Mouse (Mus musculus) cerebellum, postnatal 14 days (tissue): ENCODE data around the gene Morf4l2.
"Not testable (repeated sequence)": the region's sequence is repeated elsewhere in the genome, so short reads cannot be mapped to it uniquely, and the experiment has no call there.

ENCODE experiments used
- DNase-seq, 2 experiments: peaks; one replicate each; pipeline ENCODE4 v3.0.0; 2021; ENCODE audit warnings: mixed read lengths in 2 of 2

The Morf4l2 gene

DNA sequence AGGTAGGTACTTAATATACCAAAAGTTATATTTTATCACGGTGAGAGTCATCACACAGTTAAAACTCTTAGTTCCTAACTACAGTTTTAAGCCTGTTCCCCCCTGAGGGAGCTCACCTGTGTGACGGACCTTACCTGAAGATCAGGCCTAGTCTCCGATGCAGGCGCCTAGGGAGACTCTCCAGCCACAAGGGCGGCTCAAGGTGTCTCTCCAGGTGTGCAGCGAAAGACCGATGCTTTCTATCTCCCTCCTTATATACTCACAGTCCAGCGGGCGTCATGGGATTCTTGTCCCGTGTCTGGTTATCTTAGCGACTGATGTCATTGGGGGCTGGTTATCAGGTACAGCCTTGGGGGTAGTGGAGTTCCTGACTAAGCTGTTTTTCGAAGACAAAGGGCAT lies at the start of gene Morf4l2:
Morf4l2 (minus strand) TSS at position 232 of the 400 bp plus-strand sequence.
- DNase-seq: peak in 1 of 2 experiments; percentile 6

DNA sequence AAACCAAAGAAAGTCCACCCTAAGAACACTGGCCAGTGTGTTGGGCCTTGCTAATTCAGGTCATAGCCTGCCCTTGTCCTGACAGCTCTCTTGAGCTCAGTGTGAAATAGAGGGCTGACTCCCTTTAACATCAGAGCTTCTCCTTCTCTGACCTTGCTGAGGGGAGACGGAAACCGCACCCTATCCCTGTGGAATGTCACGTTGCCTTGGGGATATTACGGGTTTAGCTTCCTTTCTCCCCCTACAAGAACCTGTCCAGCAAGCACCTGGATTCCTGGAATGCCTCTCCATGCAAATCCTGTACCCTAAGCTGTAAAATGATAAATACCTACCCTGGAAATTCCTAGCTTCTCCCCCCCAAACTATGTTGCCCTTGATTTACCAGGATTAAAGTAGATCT lies 46.0 kb upstream of the Morf4l2 start:
- DNase-seq: no peak

DNA sequence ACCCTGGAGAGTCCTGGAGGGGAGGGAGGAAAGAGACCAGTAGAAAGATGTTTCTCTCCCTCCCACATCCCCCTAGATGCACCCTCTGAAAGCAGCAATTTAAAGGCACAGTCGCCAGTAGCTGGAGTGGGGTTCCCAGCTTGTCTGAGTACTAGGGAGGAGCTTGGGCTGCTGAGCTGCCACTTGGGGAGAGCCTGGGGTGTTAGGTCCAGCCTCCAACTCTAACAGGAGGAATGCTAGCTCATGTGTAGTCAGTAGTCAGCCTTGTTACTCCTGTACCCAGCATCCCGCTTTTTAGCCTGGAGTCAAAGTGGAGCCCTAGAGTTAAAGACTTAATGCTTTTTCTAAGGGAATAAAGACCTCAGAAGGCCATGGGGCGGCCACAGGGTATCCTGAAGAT lies 36.6 kb upstream of the Morf4l2 start, which contains the start of gene Glra4:
Glra4 (minus strand) TSS at position 101 of the 400 bp plus-strand sequence.
- DNase-seq: no peak

DNA sequence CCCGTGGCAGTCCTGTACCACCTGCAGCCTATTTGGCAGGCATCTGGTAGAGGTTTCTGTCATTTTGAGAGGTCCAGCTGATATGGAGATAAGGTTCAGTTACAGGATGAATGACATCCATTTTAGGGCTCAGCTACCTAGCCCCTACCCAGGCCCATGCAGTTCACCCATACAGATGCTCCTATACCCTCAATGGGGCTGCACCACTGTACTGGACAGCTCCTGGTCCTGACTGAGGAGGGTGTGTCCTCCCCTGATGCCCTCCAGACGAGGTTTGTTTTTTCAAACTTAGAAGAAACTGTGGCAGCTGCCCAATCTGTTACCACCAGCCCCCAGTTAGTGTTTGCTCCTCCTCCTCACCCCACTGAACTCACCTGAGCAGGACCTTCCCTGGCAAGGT lies 35.8 kb upstream of the Morf4l2 start:
- DNase-seq: no peak

DNA sequence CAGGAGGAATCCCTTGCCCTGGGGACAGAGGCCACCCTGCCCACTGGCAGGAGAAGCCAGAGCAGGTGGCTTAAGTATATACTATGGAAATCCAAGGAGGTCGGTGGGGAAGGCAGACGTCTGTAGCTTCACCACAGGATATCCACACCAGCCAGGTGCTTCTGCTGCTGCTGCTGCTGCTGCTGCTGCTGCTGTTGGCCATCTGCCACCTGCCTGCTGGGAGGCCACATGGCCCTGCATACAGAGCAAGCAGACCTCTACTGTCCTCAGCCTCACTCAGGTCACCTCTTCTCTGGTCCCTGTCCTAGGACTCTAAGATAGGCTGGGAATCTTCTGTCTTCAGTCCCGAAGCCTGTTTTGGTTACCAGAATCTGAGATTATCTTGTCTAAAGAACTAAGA lies 34.6 kb upstream of the Morf4l2 start:
- DNase-seq: peak; percentile 31 to 42

DNA sequence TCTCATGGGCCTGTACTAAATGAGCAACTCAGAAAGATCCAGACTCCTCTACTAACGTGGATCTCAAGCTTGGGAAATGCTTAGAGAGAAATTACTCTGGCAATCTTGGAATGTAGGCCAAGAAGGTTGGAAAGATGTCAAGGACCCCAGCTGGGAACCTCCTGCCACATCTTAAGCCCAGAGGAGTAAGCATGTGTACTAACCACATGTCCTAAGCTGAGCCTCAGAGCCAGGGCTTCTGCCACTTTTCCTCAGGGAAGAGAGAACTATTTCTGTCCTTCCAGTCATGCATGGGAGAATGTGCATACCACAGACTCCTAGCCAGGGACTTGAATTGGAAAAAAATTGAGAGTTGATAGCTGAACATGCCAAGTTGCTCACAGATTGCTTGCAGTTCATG lies 29.5 kb upstream of the Morf4l2 start:
- peak; percentile 47 to 61 for DNase-seq

DNA sequence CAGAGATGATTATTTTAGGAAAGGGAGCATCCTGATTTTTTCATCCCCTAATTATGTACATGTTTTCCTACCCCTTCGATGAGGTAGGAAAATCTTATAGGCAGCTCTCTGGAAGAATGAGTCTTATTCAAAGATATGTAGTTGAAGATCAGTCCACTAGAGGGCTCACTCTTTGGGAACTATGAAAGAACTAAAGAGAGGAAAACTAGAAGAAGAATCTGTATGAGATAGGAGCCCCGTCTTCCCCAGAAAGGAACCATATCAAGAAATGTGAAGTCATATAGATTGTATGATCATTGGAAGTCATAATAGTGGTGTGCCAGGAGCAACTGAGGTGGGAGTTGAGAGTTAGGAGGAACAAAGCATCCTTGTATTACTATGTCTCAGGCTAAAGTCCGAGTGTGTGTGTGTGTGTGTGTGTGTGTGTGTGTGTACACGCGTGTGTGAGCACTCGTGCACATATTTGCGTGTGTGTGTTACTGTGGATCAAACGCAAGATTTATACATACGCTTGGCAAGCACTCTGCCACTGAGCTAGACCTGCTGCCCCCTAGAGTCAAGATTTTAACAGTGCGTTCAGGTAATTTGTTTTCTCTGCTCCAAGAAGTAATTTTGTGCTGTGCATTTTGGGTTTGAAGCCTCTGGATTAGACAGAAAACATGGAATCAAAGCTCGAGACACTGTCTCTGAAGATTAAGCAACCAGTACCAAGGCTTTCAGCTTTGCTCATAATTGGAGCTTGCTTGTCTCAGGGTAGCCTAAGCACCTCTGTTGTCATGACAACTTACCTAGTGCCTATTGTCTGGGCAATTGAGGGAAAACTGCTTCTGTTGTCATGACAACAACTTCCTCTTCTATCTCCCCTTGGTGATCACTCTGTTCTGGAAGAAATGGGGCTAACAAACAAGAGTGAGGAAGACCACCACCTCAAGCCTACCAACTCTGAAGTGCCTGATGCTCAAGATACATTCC lies 17.9 kb upstream of the Morf4l2 start:
- DNase-seq: peak; percentile 22 to 29

DNA sequence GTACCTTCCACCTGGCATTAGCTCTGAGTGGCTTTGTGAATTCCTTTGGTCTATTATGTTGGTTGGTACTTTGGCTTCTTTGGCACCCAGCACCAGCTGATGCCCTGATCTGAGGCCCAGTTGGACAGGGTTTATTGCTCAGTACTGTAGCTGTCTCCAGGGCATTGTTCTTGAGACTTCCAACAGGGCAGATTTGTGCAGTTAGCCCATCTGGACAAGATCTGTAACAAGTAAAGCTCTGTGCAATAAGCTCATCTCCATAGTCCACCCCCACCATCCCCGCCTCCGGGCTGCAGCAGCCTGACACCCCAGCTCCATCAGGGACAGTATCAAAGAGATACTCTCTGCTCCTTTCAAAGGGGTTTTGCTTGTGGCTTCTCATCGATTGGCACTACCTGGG lies 12.0 kb upstream of the Morf4l2 start:
- no peak for DNase-seq

DNA sequence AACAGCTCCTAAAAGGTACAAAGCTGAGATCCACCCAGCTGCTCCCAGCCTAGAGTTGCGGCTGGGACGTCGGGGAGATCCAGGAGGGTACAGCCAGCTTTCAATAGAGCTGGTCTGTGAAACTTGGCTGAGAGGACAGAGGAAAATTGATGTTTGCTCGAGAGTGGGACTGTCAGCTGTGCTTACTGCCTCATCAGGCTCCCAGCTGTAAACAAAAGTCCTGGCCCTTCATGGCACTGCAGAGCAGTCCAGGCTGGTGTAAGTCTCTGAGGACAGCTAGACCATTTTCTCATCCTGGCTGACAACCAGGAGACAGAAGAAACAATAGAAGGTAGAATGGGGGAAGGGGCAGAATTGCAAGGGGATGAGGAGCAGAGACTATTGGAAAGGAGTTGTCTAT lies 5.8 kb upstream of the Morf4l2 start:
- DNase-seq: no peak

DNA sequence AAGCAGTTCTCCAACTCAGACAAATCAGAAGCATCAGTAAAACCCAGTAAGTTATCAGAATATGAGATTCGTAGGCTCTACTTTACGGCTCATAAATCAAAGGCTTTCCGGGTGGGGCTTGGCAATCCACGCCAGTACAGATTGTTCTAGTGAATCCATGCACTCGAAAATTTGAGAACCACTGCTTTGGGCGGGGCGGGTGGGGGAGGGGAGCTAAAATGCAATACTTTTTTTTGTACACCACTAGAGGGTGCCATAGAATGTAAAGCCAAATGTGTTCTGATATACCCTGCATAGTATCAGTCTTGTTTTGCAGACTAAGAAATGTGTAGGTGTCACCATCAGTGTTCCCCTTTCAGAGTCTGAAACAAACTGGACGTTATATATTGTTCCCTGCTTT lies 1.2 kb upstream of the Morf4l2 start:
- peak in 1 of 2 experiments; percentile 18 for DNase-seq

DNA sequence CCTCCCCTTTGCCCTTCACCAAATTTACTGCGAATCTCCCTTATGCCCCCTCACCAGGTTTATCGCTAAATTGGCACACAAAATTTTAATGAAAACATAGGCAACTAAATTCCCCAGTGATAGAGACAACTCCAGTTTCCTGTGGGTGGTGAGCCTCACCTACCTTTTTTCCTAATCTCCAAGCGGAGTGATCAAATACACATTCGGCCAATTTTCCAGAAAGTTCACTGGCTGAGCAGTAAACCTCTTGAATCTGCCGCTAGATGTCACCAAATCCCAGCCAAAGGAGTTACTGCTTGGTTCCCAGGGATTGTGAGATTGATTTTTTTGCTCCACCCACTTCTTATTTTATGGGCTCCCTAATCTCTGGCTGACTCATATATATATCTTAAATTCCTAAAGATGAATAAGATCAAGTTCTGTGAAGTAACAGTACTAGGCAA lies 808 bp downstream of the Morf4l2 start:
- peak; percentile 74 to 76 for DNase-seq

DNA sequence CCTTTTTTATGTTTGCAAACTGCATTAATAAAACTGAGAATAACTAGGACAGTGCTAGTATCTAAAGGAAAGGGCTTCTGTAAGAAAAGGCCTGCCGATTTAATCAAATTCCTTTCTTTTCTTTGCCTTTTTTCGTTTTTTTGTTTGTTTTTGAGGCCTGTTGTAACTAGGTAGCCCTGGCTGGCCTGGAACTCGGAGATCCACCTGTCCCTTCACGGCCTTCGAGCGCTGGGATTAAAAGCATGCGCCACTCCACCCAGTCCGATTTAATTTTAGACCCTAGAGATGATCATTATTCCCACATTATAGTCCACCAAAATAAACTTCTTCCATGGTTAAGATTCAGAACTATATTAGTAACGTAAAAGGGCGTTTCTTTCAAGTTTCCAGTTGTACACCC lies 1.2 kb downstream of the Morf4l2 start:
- peak in 1 of 2 experiments; percentile 23 for DNase-seq

DNA sequence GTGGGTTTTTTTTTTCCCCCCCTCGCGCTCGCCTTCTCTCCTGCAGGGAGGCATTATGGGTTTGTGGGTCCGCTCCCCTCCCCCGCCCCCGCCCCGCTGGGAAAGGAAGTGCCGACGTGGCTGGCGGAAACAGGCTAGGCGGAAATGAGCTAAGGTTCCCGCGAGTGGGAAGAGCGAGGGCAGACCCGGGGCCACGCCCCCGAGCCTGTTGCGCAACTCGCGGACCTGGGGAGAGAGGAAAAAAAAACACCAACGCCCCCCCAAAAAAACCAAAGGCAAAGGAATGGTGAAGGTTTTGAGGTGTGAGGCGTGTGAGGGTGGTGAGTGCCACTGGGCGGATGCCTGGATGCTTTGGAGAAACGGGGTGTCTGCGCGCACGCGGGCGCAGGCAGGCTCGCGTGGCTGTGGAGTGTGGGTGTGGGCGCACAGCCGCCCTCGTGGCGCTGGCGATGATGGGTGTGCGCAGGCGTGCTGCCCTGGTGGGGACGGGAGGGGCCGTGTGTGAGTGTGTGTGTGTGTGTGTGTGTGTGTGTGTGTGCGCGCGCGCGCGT lies 1.8 kb downstream of the Morf4l2 start:
- DNase-seq: peak; percentile 81 to 82

DNA sequence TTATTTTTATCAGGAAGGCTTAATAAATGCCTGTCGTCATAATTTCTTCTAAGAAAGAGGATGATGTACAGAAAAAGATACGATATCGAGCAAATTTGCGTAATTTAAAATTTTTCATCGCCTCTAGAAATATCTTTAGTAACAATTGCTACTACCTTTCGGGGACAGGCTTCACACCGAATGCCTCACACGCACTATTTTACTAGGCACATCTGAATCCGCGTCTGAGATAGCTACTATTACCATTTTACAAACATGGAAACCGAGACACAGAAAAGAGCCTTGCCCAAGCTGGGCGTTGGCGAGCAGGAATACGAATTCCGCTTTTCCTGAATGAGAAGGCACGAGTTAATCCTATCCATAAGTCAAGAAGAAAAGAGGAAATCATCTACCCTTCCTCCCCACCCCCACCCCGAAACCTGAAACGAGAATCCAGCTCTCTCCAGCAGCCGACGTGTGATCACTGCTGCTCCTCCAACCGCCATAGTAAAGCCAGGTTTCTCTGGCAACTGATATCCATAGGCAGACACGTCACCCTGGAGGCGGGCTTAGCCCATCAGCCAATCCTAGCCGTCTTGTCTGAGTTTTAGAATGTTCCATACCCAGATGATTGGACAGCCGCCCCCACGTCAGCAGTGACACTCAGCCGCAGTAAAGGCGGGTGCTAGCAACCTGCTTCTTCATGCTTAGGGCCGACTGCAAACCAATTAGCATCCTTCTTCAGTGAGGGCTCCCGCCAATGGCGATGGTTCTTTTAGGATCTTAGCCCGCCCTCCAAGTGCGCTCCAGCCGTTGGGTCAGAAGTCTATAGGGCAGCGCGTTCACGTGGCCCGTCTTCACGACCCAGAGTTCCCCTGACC lies 2.5 kb downstream of the Morf4l2 start:
- peak; percentile 90 to 91 for DNase-seq

DNA sequence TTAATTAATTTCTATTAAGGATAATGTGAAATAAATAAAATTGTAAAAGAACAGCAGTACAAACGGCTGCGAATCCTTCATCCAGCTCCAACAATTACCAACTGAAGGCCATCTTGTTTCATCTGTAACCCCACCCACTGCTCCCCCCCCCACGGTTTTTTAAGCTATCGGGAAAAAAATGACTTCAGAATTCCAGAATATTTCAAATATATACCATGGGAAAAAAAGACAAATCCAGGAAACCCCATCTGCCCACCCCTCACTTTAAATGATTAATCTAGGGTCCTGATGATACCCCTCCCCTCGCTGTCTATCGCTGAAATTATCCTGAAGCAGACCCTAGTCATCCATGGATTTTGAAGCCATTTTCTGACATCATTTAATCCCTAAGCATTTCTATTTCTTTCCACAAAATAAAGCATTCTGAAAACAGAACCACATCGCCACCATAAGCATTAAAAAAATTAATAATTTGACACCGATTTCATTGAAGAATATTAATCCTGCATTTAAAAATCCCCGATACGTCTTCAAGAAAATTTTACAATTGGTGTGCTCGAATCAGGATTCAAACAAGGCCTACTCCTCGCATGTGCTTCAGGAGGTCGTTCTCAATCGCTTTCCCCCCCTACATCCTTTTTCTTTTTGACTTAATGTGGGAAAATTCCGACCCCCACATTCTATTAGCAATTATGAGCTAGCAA lies 3.3 kb downstream of the Morf4l2 start:
- DNase-seq: peak; percentile 9 to 23

DNA sequence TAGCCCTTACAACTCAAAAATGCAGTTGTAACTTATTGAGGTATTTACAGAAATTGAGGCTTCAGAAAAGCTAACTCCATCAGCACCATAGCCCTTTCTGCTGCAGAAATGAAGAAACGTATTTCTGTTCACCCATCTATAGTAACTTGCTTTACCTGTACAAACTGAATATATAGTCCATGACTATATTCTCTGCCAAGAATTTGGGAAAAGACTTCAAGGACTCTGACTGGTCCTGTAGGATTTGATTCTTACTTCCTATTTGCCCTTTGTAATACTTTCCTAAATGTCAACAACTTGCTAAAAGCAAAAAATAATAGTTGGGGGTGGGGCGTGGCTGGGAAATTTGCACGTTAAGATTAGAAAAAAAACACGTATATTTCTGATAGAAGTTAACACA lies 11.5 kb downstream of the Morf4l2 start:
- no peak for DNase-seq

DNA sequence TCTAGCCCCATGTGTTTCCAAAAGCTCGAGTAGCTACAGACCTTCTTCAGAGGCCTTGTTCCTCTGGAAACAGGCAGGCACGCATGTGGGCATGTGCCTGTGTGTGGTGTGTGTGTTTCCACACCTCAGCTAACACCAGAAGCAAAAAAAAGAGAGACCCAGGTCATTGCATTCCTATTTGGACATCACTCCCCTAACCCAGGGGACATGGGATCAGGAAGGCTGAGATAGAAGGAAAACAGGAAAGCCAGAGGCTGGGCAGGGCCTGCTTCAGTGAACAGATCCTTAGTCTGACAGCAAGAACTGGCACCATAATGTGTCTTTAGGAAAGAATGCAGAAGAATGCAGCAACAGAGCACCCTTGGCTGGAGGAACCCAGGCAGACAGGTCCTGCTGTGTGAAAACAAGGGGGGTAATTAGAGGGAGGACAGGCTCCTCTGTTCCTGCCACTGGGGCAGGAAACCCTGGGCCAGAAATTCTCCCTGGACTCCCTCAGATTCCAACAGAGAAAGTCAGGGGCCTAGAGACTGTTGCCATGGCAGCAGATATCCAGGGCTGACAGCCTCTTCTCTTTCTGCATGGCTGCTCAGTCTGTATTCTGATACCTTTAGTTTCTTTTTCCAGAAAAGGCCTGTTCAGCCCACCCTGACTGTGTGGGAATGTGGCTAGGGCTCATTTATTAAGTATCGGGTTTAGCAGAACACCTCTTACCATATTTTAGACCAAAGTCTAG lies 28.6 kb downstream of the Morf4l2 start:
- DNase-seq: not testable (repeated sequence)

DNA sequence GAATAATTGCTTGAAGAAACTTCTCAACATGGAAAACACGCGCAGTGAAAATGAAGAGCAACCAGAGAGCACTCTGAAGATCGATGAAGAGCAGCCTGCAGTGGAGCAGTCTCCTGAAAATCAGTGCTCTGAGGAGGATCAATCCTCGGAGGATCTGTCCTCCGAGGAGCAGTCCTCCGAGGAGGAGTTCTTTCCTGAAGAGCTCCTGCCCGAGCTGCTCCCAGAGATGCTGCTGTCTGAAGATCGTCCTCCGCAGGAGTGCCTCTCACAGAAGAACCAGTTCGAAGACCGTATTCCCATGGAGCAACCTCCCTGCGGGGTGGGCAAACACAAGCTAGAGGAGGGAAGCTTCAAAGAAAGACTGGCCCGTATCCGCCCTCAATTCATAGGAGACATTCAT lies 34.7 kb downstream of the Morf4l2 start:
- DNase-seq: peak; percentile 29 to 39

DNA sequence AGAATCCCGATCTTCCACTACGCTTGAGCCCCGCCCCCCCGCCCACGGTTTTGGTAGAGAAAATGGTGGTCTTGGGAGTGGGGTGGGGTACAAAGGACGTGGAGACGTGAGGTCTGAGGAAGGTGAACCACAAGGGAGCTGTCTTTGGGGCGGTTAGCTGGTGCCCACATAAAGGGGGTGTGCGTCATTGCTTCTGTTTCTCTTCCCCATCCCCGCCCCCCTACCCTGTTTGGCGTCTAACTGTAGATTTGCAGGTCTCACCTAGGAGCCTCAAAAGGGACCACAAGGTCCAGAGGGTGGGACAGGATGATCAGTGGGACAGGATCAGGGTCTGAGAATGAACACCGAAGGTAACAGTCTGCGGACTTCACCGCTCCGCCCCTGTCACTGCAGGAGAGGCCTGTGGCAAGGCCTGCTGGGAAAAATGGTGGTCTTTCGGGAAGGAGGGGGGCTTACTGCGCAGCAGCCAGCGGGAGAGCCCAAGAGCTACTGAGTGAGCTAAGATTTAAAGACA lies 35.3 kb downstream of the Morf4l2 start:
- DNase-seq: peak; percentile 65 to 69

DNA sequence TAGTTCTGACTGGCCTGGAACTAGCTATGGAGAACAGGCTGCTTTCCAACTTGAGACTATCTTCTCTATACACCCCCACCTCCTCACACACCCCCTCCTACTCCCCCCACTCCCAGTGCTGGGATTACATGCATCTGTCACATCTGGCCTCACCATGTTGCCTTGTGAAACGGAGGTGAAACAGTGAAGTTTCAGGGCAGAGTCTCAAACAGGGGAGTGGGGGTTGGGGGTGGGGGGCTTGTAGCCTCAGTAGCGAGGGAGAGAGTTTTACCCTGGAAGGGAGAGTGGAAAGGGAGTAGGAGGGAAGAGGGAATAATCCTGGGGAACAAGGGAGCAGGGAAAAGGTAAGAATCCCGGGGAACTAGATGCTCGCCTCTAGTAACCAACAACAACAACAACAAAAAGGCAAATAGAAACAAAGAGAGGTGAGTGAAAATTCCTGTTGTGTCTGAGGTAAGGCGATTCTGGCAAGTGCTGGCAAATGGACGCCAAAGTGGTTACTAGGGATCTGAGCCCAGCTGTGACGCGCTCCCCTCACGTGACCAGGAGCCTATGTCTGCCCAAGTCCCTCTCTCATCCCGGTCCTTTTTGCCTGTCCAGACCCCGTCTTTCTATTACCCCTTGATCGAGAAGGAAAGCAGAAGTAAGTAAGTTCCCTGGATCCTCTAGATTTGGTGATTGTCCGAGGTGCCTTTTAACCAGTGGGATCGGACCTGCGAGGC lies 35.9 kb downstream of the Morf4l2 start, which contains the start of gene Tceal1:
Tceal1 (plus strand) TSS at position 537 of the 722 bp plus-strand sequence.
- peak; percentile 83 to 86 for DNase-seq

DNA sequence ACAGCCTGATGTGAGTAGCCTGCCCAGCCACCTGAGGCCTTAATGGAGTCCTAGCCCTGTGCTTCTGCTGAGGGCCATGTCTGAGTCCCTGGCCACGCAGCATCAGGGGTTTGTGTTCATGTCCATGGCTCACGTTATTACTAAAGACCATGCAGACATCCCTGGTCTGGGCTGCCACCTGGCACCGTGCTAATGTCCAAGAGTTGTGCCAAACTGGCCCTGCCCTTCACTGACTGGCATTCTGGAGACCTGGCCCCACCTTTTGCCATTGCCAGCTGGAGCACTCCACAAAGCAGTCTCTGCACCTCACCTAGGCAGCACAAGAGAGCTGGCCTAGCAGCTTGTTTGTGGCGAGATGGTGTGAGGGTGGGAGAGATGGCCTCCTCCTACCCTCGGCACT lies 50.3 kb downstream of the Morf4l2 start:
- peak; percentile 58 to 62 for DNase-seq
